Mouse (Mus musculus) thymus, adult 2 months (tissue): ENCODE results near the gene Vgll4. TPM values are rescaled to one million over a fixed set of nuclear protein-coding genes. Genes with fewer than 3 reads are reported as not detected.
"Not testable (repeated sequence)": the region's sequence is repeated elsewhere in the genome, so short reads cannot be mapped to it uniquely, and the experiment has no call there.

Experiments
- DNase-seq: peaks from one replicate; pipeline ENCODE4 v3.0.0; 2021
- H3K27ac ChIP-seq: fragments of 200-500 bp; 2 replicates; pipeline ENCODE4 v1.5.1; 2012; ENCODE audit warnings: low read length, control low read depth; ENCODE audit not compliant: control insufficient read depth, insufficient read depth
- H3K27me3 ChIP-seq: fragments of 200-500 bp; 2 replicates; pipeline ENCODE4 v1.6.1; 2012; ENCODE audit warnings: mild to moderate bottlenecking, low read length, moderate library complexity, mixed read lengths; ENCODE audit not compliant: control insufficient read depth, insufficient read depth
- H3K36me3 ChIP-seq: fragments of 200-500 bp; 2 replicates; pipeline ENCODE4 v1.6.1; 2012; ENCODE audit warnings: mild to moderate bottlenecking, low read length, moderate library complexity; ENCODE audit not compliant: control insufficient read depth, insufficient read depth
- H3K4me1 ChIP-seq: fragments of 200-500 bp; replicated peaks from 2 replicates; pipeline ENCODE4 v1.6.1; 2012; ENCODE audit warnings: low read length; ENCODE audit not compliant: control insufficient read depth, insufficient read depth
- H3K4me3 ChIP-seq: fragments of 200-500 bp; 2 replicates; pipeline ENCODE4 v1.5.1; 2012; ENCODE audit warnings: mild to moderate bottlenecking, low read length, control low read depth, moderate library complexity; ENCODE audit not compliant: control insufficient read depth, insufficient read depth
- CTCF ChIP-seq: fragments of 200-500 bp; IDR thresholded peaks from 2 replicates; pipeline ENCODE4 v1.5.1; 2012; ENCODE audit warnings: mild to moderate bottlenecking, control low read depth, low read length, moderate library complexity, borderline replicate concordance; ENCODE audit not compliant: control insufficient read depth, poor library complexity, insufficient read depth; ENCODE audit errors: extremely low read depth
- POLR2A ChIP-seq: fragments of 200-500 bp; IDR thresholded peaks from 2 replicates; pipeline ENCODE4 v1.6.1; 2012; ENCODE audit warnings: mild to moderate bottlenecking, low read length, control low read depth, moderate library complexity; ENCODE audit not compliant: control insufficient read depth, poor library complexity, insufficient read depth; ENCODE audit errors: extremely low read depth
- WGBS: fragments of 180-500 bp; shearing (Covaris S2); methylation state at CpG from one replicate; pipeline ENCODE4 v1.1.7; 2018; 5-methylcytosine and 5-hydroxymethylcytosine counted together
- polyA plus RNA-seq: library from polyadenylated mRNA; depleted of rRNA; stranded (reverse); fragments of >200 nt; gene quantifications from 2 replicates; pipeline ENCODE4 v1.2.3, GENCODE M21; 2012

Gene Vgll4
- polyA plus RNA-seq, 1 experiment: 107 TPM

DNA sequence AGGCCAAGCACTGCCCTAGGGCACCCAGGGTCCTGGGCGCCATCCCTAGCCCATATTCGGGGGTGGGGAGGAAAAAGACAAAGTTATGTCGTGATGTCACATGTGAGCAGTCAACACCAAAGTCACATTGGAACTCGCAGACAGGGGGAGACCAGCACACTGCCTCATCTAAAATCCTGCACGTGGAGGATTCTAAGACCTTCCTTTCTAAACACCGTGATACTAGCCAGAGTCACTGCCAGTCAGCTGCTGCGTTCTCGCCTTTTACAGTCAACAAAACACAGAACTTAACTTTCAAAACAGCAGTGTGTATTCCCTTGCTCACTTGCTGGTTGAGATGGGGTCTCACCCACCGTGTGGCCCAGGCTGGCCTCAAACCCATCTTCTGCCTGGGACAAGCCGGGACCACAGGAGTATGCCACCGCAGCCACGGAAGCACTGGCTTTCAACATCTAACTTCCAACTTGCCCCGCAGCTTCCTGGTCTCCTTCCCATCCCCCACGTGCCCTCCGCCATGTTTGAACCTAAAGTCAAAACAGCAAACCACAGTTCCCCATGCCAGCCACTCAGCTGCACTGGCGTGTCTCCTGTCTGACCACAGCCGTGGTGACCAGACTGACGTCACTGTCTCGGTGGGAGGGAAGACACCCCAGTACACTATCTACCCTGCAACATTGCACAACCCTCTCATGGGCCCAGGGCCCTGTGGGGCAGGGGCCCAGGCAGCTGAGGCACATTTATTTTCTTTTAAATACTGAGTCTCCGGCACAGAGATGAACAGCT lies 76.2 kb downstream of the Vgll4 start:
- 13% methylated on average over 20 of the region's 20 CpGs for WGBS
- H3K36me3 ChIP-seq: peaks cover 9% of the 10 kb centered on the region
- H3K27me3 ChIP-seq: no peaks in the 10 kb centered on the region
- no peak for TF ChIP-seq CTCF
- TF ChIP-seq POLR2A: no peak
- H3K4me1 ChIP-seq: peaks cover 49% of the 10 kb centered on the region
- H3K27ac ChIP-seq: peak overlapping the region; percentile 84
- no peak overlapping the region for H3K4me3 ChIP-seq
- peak; percentile 58 for DNase-seq

DNA sequence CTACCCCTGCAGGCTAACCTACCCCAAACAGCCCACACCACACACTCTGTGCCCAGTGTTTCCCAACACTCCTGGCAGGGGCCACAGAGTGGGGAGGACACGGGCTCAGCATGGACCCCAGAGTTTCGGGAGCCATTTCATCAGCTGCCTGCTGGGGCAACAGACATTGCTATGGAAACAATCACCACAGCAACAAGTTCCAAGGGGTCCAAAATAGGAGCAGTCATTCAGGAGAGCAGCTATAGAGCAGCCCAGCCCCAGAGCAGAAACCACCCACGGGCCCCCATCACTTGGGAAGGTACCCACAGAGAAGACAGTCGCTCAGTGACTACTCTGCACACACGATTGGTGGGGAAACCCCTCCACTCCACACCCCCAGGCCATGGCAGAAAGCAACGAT lies 77.4 kb downstream of the Vgll4 start:
- no peak for DNase-seq
- WGBS: 52% methylated on average over 6 of the region's 6 CpGs
- Histone ChIP-seq H3K27me3 (no peaks in the 10 kb centered on the region), H3K27ac (no peak overlapping the region), H3K36me3 (peaks cover 16% of the 10 kb centered on the region), H3K4me1 (peaks cover 46% of the 10 kb centered on the region), H3K4me3 (no peak overlapping the region)
- TF ChIP-seq CTCF: no peak
- no peak for TF ChIP-seq POLR2A

DNA sequence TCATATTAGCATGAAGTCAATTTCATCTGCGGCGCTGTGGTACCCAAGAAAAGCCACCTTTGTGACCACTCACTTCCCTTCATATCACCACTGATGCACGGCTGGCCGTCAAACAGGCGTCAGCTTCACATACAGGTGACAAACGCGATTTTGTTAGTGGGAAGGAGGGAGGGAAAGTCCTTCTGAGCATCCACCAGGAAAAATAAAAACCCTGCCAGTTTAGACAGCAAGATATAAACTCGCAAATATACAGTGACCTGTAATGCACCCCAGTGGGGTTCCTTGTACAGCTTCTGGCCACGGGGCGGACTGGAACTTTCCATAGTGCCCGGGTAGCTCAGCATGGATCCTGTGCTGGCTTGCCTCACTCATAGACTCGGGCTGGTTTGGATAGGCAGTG lies 78.0 kb downstream of the Vgll4 start:
- no peak for TF ChIP-seq POLR2A
- TF ChIP-seq CTCF: no peak
- 56% methylated on average over 12 of the region's 12 CpGs for WGBS
- DNase-seq: no peak
- Histone ChIP-seq H3K36me3 (peaks cover 16% of the 10 kb centered on the region), H3K27me3 (no peaks in the 10 kb centered on the region), H3K4me3 (no peak overlapping the region), H3K27ac (no peak overlapping the region), H3K4me1 (peaks cover 44% of the 10 kb centered on the region)

DNA sequence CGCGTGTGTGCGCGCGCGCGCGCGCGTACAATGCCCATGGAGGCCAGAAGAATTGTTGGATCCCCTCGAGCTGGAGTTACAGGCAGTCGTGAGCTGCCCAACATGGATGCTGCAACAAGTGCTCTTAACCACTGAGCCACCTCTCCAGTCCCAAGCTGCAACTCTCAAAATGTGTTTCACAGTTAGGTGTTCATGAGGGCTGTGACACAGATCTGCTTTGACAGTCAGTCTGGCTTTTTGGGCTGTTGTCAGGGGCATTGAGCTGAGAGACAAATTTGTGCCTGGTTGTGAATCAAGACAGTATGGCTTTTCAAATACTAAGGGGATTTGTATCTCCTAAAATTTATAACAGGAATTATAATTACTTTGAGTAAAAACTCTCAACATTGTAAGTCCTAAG lies 78.5 kb downstream of the Vgll4 start:
- Histone ChIP-seq H3K4me3 (no peak overlapping the region), H3K36me3 (peaks cover 16% of the 10 kb centered on the region)

DNA sequence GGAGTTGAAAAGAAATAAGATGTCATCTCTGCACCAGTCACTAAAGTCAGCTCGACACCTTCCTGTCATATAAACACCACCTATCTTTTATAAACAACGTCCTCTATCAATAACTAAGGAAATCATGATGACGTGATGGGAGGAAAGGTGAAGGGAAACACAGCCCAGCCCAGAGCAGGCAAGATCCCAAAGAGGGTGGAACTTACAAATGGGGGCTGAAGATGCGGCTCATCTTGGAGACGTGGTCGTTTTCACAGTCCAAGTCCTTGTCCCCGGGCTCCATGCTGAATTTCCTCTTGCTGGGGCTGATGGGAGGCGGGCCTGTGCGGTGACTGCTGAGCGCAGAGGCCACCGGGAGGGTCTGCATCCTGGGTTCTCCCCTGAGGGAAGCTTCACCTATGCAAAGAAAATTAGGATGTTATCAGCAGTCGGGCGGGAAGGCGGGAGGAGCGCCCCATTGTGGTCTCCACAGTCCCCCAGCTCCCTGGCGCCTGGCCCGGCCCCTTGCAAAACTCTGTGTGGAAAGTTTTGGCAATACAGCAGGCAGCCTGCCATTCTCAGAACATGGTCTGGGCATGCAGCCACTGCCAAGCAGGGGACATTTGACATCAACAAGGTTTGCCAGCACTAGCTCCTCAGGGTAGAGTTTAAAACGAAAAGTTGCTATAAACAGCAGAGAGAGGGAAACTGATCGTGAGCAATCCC lies 79.2 kb downstream of the Vgll4 start:
- TF ChIP-seq CTCF (no peak), POLR2A (no peak)
- peaks cover 48% of the 10 kb centered on the region for H3K4me1 ChIP-seq
- no peaks in the 10 kb centered on the region for H3K27me3 ChIP-seq
- peaks cover 22% of the 10 kb centered on the region for H3K36me3 ChIP-seq
- DNase-seq: no peak
- H3K27ac ChIP-seq: no peak overlapping the region
- WGBS: 85% methylated on average over 19 of the region's 19 CpGs
- H3K4me3 ChIP-seq: no peak overlapping the region

More for the DNA sequence above, 78.5 kb downstream of the Vgll4 start:
- TF ChIP-seq CTCF (no peak), POLR2A (no peak)
- DNase-seq: no peak
- Histone ChIP-seq H3K4me1 (peaks cover 45% of the 10 kb centered on the region), H3K27ac (no peak overlapping the region), H3K27me3 (no peaks in the 10 kb centered on the region)
- WGBS: 95% methylated on average over 12 of the region's 12 CpGs

DNA sequence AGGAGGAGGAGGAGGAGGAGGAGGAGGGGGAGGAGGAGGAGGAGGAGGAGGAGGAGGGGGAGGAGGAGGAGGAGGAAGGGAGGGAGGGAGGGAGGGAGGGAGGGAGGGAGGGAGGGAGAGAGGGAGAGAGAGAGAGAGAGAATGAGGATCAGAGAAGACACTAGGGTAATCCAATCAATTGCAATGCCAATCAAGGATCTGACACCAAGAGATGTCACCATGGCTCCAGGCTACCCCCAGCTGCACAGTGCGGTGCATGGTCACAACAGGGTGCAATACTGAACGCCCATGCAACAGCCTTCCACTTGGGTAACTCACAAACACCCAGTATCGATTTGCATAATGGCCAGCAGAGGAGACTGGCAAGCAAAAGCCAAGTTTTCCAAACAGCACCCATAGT lies 79.8 kb downstream of the Vgll4 start:
- not testable (repeated sequence) for DNase-seq, H3K27me3 ChIP-seq, H3K27ac ChIP-seq, H3K4me3 ChIP-seq
- peaks cover 23% of the 10 kb centered on the region for H3K36me3 ChIP-seq
- WGBS: 95% methylated on average over 3 of the region's 3 CpGs
- H3K4me1 ChIP-seq: peaks cover 44% of the 10 kb centered on the region
